Mouse (Mus musculus): ENCODE data around the gene 6720489N17Rik. TPM values are rescaled to one million over a fixed set of nuclear protein-coding genes. Genes with fewer than 3 reads are reported as not detected.
A peak's percentile ranks its signal among the peaks of the same experiment; 100 is the strongest.
"Not testable (repeated sequence)": the region's sequence is repeated elsewhere in the genome, so short reads cannot be mapped to it uniquely, and the experiment has no call there.

6720489N17Rik gene
- polyA plus RNA-seq (2015; fragmentation: Nextera tagmentation; extraction: Ambion mirVana) = 10.1 and 10.3 TPM in 2 replicates

- not testable (repeated sequence) for H3K9me3 ChIP-seq (replicated peaks; ENCODE audit: control insufficient read depth, low read length); H3K36me3 ChIP-seq (ENCODE audit: control insufficient read depth, insufficient read depth, low read length); H3K27me3 ChIP-seq (ENCODE audit: control insufficient read depth, insufficient read depth, low read length); H3K27ac ChIP-seq (ENCODE audit: low read length); H3K4me1 ChIP-seq (ENCODE audit: control insufficient read depth, insufficient read depth, low read length)
- WGBS = 1% methylated on average over 15 of the region's 15 CpGs
- Histone ChIP-seq H3K4me2 (ENCODE audit: low read depth, low read length) (peak within 1 kb of the TSS; percentile 57), H3K9ac (ENCODE audit: low read length) (peak within 1 kb of the TSS; percentile 78), H3K4me3 (replicated peaks; ENCODE audit: low read length) (peak within 1 kb of the TSS; percentile 59)
- peak; percentile 100 for ATAC-seq (ENCODE audit: insufficient read depth, low FRiP score)
These were observed at the start of gene 6720489N17Rik for GRCm38 (mm10) chr13:62623577-62624276. TSS of gene 6720489N17Rik (minus strand) at chr13:62624182.

GRCm38 (mm10) chr13:62653369-62653743 is 29.4 kb upstream of the 6720489N17Rik start:
- H3K9ac ChIP-seq (ENCODE audit: low read length) = peak overlapping the region; percentile 73
- H3K4me1 ChIP-seq (ENCODE audit: control insufficient read depth, insufficient read depth, low read length) = no peaks in the 10 kb centered on the region
- ATAC-seq (ENCODE audit: insufficient read depth, low FRiP score) = no peak; the same call in 1 of the 2 replicates
- no peaks in the 10 kb centered on the region for H3K9me3 ChIP-seq (replicated peaks; ENCODE audit: control insufficient read depth, low read length)
- H3K4me3 ChIP-seq (replicated peaks; ENCODE audit: low read length) = peak overlapping the region; percentile 60
- no peaks in the 10 kb centered on the region for H3K36me3 ChIP-seq (ENCODE audit: control insufficient read depth, insufficient read depth, low read length)
- WGBS = 20% methylated on average over 8 of the region's 8 CpGs
- H3K4me2 ChIP-seq (ENCODE audit: low read depth, low read length) = peak overlapping the region; percentile 54
- H3K27me3 ChIP-seq (ENCODE audit: control insufficient read depth, insufficient read depth, low read length) = no peaks in the 10 kb centered on the region
- no peak overlapping the region for H3K27ac ChIP-seq (ENCODE audit: low read length)

- not testable (repeated sequence) for H3K27me3 ChIP-seq (ENCODE audit: control insufficient read depth, insufficient read depth, low read length); H3K4me1 ChIP-seq (ENCODE audit: control insufficient read depth, insufficient read depth, low read length); H3K27ac ChIP-seq (ENCODE audit: low read length); H3K36me3 ChIP-seq (ENCODE audit: control insufficient read depth, insufficient read depth, low read length); H3K9me3 ChIP-seq (replicated peaks; ENCODE audit: control insufficient read depth, low read length)
- Histone ChIP-seq H3K4me2 (ENCODE audit: low read depth, low read length) (peak overlapping the region; percentile 54), H3K4me3 (replicated peaks; ENCODE audit: low read length) (peak overlapping the region; percentile 60), H3K9ac (ENCODE audit: low read length) (peak overlapping the region; percentile 73)
- ATAC-seq (ENCODE audit: insufficient read depth, low FRiP score) = peak; percentile 98
- WGBS = 1% methylated on average over 16 of the region's 16 CpGs
These were observed 28.8 kb upstream of the 6720489N17Rik start for GRCm38 (mm10) chr13:62652681-62653368.

GRCm38 (mm10) chr13:62627071-62627470 is 3.1 kb upstream of the 6720489N17Rik start:
- H3K4me1 ChIP-seq (ENCODE audit: control insufficient read depth, insufficient read depth, low read length); H3K27me3 ChIP-seq (ENCODE audit: control insufficient read depth, insufficient read depth, low read length); H3K9me3 ChIP-seq (replicated peaks; ENCODE audit: control insufficient read depth, low read length); H3K27ac ChIP-seq (ENCODE audit: low read length); ATAC-seq (ENCODE audit: insufficient read depth, low FRiP score); H3K9ac ChIP-seq (ENCODE audit: low read length); H3K4me2 ChIP-seq (ENCODE audit: low read depth, low read length); H3K36me3 ChIP-seq (ENCODE audit: control insufficient read depth, insufficient read depth, low read length); H3K4me3 ChIP-seq (replicated peaks; ENCODE audit: low read length): not testable (repeated sequence)
- WGBS = 34% methylated on average over 1 of the region's 1 CpGs

- peak overlapping the region; percentile 78; the same call in 1 of the 2 replicates for H3K9ac ChIP-seq (ENCODE audit: low read length)
- peak overlapping the region; percentile 57 for H3K4me2 ChIP-seq (ENCODE audit: low read depth, low read length)
- H3K36me3 ChIP-seq (ENCODE audit: control insufficient read depth, insufficient read depth, low read length); H3K9me3 ChIP-seq (replicated peaks; ENCODE audit: control insufficient read depth, low read length); H3K27me3 ChIP-seq (ENCODE audit: control insufficient read depth, insufficient read depth, low read length); H3K27ac ChIP-seq (ENCODE audit: low read length); H3K4me1 ChIP-seq (ENCODE audit: control insufficient read depth, insufficient read depth, low read length): not testable (repeated sequence)
- WGBS = 5% methylated on average over 7 of the region's 7 CpGs
- H3K4me3 ChIP-seq (replicated peaks; ENCODE audit: low read length) = peak overlapping the region; percentile 59
- ATAC-seq (ENCODE audit: insufficient read depth, low FRiP score) = peak; percentile 60; the same call in 1 of the 2 replicates
These were observed 289 bp upstream of the 6720489N17Rik start for GRCm38 (mm10) chr13:62624277-62624665.

- not testable (repeated sequence) for H3K9me3 ChIP-seq (replicated peaks; ENCODE audit: control insufficient read depth, low read length); H3K4me1 ChIP-seq (ENCODE audit: control insufficient read depth, insufficient read depth, low read length); H3K27ac ChIP-seq (ENCODE audit: low read length); H3K27me3 ChIP-seq (ENCODE audit: control insufficient read depth, insufficient read depth, low read length); H3K4me2 ChIP-seq (ENCODE audit: low read depth, low read length); H3K4me3 ChIP-seq (replicated peaks; ENCODE audit: low read length); H3K9ac ChIP-seq (ENCODE audit: low read length); ATAC-seq (ENCODE audit: insufficient read depth, low FRiP score); H3K36me3 ChIP-seq (ENCODE audit: control insufficient read depth, insufficient read depth, low read length)
- WGBS = 93% methylated on average over 4 of the region's 4 CpGs
These were observed 6.5 kb downstream of the 6720489N17Rik start for GRCm38 (mm10) chr13:62617449-62617848.

- not testable (repeated sequence) for H3K4me2 ChIP-seq (ENCODE audit: low read depth, low read length); H3K27ac ChIP-seq (ENCODE audit: low read length); H3K9ac ChIP-seq (ENCODE audit: low read length); H3K9me3 ChIP-seq (replicated peaks; ENCODE audit: control insufficient read depth, low read length); ATAC-seq (ENCODE audit: insufficient read depth, low FRiP score); H3K4me1 ChIP-seq (ENCODE audit: control insufficient read depth, insufficient read depth, low read length); H3K4me3 ChIP-seq (replicated peaks; ENCODE audit: low read length); H3K27me3 ChIP-seq (ENCODE audit: control insufficient read depth, insufficient read depth, low read length); H3K36me3 ChIP-seq (ENCODE audit: control insufficient read depth, insufficient read depth, low read length)
- 86% methylated on average over 3 of the region's 6 CpGs for WGBS
These were observed 52.9 kb downstream of the 6720489N17Rik start, which contains the start of gene Zfp934 for GRCm38 (mm10) chr13:62571099-62571498. TSS of gene Zfp934 (minus strand) at chr13:62571199.

- not testable (repeated sequence) for H3K36me3 ChIP-seq (ENCODE audit: control insufficient read depth, insufficient read depth, low read length); H3K4me2 ChIP-seq (ENCODE audit: low read depth, low read length); H3K9me3 ChIP-seq (replicated peaks; ENCODE audit: control insufficient read depth, low read length); H3K27me3 ChIP-seq (ENCODE audit: control insufficient read depth, insufficient read depth, low read length); ATAC-seq (ENCODE audit: insufficient read depth, low FRiP score); H3K4me3 ChIP-seq (replicated peaks; ENCODE audit: low read length); H3K9ac ChIP-seq (ENCODE audit: low read length); H3K27ac ChIP-seq (ENCODE audit: low read length); H3K4me1 ChIP-seq (ENCODE audit: control insufficient read depth, insufficient read depth, low read length)
- WGBS = 23% methylated on average over 1 of the region's 1 CpGs
These were observed 62.3 kb downstream of the 6720489N17Rik start for GRCm38 (mm10) chr13:62561696-62562095.
